Mouse (Mus musculus): ENCODE measurements at regions not wholly inside any gene's neighbourhood (a gene's known extent, or its start where the extent isn't known, plus 50 kb on each side); places are given as distances from the start of the nearest gene placed in this dataset.
A peak's percentile ranks its signal among the peaks of the same experiment; 100 is the strongest.

DNA sequence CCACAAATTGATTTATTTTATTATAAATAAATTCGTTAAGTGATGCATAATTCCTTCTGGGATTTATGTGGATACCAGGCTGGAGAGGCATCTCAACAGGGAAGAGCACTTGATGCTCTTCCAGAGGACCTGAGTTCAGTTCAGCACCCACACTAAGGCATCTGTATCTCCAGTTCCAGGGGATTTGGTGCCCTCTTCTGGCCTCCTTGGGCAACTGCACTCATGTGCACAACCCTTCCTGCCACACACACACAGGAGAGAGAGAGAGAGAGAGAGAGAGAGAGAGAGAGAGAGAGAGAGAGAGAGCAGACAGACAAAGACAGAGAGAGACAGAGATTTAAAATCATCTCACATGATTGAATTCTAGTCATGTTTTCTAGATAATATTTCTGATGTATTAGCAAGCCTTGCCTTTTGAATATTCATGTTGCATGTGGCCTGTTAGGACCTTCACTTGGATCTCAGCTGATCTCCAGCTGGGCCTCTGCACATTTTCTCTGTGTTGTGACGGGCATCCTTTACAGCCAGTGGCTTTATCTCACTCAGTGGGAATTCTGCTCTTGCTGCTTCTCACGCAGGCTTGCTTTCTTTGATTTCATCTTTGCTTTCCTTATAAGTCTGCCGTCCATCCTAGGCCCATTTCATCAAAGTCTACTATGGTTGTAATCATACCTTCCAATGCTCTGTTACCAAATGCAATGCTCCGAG is 212.3 kb downstream of the Zfp326 start:
- Histone ChIP-seq H3K4me3 (replicated peaks) (no peak overlapping the region), H3K4me1 (no peaks in the 10 kb centered on the region), H3K9ac (no peak overlapping the region), H3K27ac (no peak overlapping the region), H3K4me2 (no peak overlapping the region), H3K9me3 (no peaks in the 10 kb centered on the region), H3K27me3 (no peaks in the 10 kb centered on the region), H3K36me3 (replicated peaks) (no peaks in the 10 kb centered on the region)
- no peak for ATAC-seq (ENCODE audit: low FRiP score)
- WGBS, result 78% methylated on average over 5 of the region's 5 CpGs

DNA sequence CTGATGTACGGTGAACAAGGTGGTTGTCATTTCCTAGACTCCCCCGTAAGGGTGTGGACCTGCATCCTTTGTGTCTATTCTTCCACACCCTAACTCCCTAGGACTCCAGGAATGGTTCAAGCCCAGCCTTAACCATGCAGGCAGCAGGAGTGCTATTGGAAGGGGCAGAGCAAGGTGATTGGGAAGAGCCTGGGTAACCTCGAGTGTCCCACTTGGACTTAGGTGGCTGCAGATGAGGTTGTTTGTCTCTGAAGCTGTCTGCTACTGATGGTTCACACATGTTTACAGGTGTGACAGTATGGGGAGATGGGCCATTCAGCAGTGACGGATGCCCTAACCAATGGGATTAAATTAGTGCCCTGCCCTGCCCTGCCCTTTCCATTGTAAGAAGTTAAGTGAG is 207.4 kb downstream of the Zfp326 start:
- Histone ChIP-seq H3K4me3 (replicated peaks) (no peak overlapping the region), H3K9ac (no peak overlapping the region), H3K4me1 (no peaks in the 10 kb centered on the region), H3K27ac (no peak overlapping the region), H3K27me3 (no peaks in the 10 kb centered on the region), H3K36me3 (replicated peaks) (no peaks in the 10 kb centered on the region), H3K9me3 (no peaks in the 10 kb centered on the region), H3K4me2 (no peak overlapping the region)
- no peak for ATAC-seq (ENCODE audit: low FRiP score)
- WGBS, result 82% methylated on average over 4 of the region's 4 CpGs

DNA sequence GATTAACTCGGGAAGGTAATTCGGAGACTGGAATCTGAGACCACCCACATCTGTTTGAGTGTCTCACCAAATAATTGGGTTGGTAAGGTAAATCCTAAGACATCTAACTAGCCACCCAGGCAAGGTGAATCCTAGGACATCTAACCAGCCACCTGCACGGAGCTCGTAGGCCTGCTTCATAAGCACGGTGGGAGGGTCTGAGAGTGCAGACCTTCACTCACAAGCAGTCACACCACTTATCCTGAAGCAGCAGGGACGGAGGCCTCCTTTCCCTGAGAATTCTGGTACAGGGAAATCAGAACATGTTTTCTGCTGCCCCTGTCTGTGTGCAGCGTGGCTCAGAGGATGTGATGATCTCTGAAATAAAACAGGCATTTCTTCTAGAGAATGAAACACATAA is 206.5 kb downstream of the Zfp326 start:
- WGBS, result 66% methylated on average over 7 of the region's 7 CpGs
- no peaks in the 10 kb centered on the region for H3K36me3 ChIP-seq (replicated peaks)
- H3K9ac ChIP-seq, result no peak overlapping the region
- no peaks in the 10 kb centered on the region for H3K9me3 ChIP-seq
- no peak overlapping the region for H3K4me3 ChIP-seq (replicated peaks)
- H3K27ac ChIP-seq, result no peak overlapping the region
- no peak overlapping the region for H3K4me2 ChIP-seq
- H3K4me1 ChIP-seq, result no peaks in the 10 kb centered on the region
- no peak for ATAC-seq (ENCODE audit: low FRiP score)
- H3K27me3 ChIP-seq, result no peaks in the 10 kb centered on the region

DNA sequence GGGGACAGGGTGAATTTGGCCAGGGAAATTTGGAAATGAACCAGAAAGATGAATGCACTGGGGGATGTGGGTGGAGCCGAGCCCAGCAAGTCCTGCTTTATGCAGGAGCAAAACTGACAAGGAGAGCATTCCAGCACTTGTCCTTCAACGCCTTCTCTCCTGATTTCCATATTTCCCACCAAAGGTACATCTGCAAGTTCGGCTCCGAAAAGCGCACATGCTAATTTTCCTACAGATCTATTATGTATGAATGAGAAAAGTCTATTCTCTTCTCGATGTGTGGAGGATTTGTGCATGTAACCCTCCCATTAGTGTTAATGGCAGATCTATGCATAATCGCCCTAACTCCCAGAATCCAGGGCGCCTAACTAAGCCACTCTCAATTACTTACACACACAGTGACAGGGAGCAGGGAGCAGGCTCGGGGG is 190.8 kb downstream of the Zfp326 start:
- Histone ChIP-seq H3K4me3 (replicated peaks) (no peak overlapping the region), H3K36me3 (replicated peaks) (no peaks in the 10 kb centered on the region), H3K4me2 (no peak overlapping the region), H3K27me3 (no peaks in the 10 kb centered on the region), H3K27ac (no peak overlapping the region), H3K4me1 (peaks cover 6% of the 10 kb centered on the region; the same call in 1 of the 2 replicates), H3K9me3 (peaks cover 6% of the 10 kb centered on the region; the same call in 1 of the 2 replicates), H3K9ac (no peak overlapping the region)
- WGBS, result 51% methylated on average over 9 of the region's 9 CpGs
- ATAC-seq (ENCODE audit: low FRiP score), result no peak

DNA sequence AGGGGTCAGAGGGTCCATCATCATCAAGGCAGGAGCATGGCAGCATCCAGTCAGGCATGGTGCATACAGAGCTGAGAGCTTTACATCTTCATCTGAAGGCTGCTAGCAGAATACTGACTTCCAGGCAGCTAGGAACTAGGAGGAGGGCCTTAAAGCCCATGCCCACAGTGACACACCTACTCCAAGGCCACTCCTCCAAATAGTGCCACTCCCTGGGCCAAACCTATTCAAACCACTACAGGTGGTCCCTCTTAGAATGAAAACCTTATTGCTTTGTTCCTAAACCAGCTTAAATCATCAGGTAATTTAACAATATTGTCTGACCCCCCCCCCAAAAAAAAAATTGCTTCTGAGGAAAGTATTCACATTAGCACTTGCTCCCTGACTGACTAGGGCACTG is 190.3 kb downstream of the Zfp326 start:
- H3K27ac ChIP-seq, result no peak overlapping the region
- no peak overlapping the region for H3K9ac ChIP-seq
- no peaks in the 10 kb centered on the region for H3K36me3 ChIP-seq (replicated peaks)
- no peak for ATAC-seq (ENCODE audit: low FRiP score)
- H3K9me3 ChIP-seq, result peaks cover 6% of the 10 kb centered on the region; the same call in 1 of the 2 replicates
- H3K4me2 ChIP-seq, result no peak overlapping the region
- H3K4me1 ChIP-seq, result peaks cover 6% of the 10 kb centered on the region; the same call in 1 of the 2 replicates
- H3K4me3 ChIP-seq (replicated peaks), result no peak overlapping the region
- no peaks in the 10 kb centered on the region for H3K27me3 ChIP-seq

DNA sequence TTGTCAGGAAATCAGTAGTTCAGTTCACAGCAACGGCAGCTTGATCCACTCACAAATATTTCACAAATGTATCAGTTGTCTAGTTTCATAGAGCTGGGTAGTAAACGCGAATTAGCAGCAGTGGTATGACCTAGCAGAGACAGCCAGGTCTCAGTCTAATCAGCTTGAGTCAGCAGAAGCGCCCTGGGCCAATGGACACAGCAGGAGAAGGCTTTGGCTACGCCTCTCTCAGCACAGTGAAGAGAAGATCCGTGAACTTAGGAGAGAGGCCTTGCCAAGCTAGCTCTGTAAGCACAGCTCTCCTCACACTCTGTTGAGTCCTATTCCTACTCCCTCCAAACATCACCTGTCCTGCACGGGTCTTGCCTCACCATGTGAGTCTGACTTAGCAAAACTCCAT is 188.0 kb downstream of the Zfp326 start:
- H3K9ac ChIP-seq, result no peak overlapping the region
- peaks cover 6% of the 10 kb centered on the region; the same call in 1 of the 2 replicates for H3K9me3 ChIP-seq
- no peak for ATAC-seq (ENCODE audit: low FRiP score)
- no peaks in the 10 kb centered on the region for H3K27me3 ChIP-seq
- H3K4me3 ChIP-seq (replicated peaks), result no peak overlapping the region
- 89% methylated on average over 7 of the region's 7 CpGs for WGBS
- H3K27ac ChIP-seq, result no peak overlapping the region
- H3K36me3 ChIP-seq (replicated peaks), result no peaks in the 10 kb centered on the region
- peaks cover 6% of the 10 kb centered on the region; the same call in 1 of the 2 replicates for H3K4me1 ChIP-seq
- no peak overlapping the region for H3K4me2 ChIP-seq

DNA sequence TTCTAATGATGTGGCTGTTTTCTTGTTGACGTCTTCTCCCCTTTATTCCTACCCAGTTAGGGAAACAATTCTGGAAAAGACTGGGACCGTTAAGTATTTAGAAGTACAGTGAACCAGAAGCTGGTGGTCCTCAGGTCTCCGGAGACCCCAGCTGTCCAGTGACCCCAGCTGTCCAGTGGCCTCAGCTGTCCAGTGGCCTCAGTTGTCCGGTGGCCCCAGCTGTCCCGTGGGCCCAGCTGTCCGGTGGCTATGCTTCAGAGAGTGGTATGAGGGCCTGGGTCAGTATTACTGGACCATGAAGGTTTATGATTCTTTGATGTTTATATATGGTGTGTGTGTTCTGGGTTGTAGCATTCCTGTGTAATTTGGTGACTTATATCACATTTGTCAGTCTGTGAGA is 186.6 kb downstream of the Zfp326 start:
- Histone ChIP-seq H3K4me2 (no peak overlapping the region), H3K9ac (no peak overlapping the region), H3K27me3 (no peaks in the 10 kb centered on the region), H3K4me1 (peaks cover 6% of the 10 kb centered on the region; the same call in 1 of the 2 replicates), H3K9me3 (peaks cover 6% of the 10 kb centered on the region; the same call in 1 of the 2 replicates), H3K4me3 (replicated peaks) (no peak overlapping the region), H3K36me3 (replicated peaks) (no peaks in the 10 kb centered on the region), H3K27ac (no peak overlapping the region)
- no peak for ATAC-seq (ENCODE audit: low FRiP score)
- WGBS, result 95% methylated on average over 6 of the region's 6 CpGs

DNA sequence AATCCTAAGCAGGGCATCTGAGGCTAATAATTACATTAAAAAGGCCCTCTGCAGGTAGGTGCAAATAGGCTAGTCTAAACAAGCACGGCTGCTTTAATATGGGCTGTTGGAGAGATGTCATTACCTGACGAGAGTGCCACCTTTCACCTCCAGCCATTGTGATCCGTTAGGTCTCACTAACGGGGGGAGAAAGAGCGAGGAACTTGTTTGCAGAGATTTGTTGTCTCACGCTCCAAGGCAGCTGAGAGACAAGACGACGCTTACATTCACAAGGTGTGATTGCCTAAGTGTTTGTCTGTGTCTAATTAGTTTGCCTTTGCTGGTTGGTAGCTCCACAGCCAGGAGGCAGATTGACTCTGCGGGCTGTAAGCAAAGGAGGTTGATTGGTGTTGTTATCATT is 180.3 kb downstream of the Zfp326 start:
- ATAC-seq (ENCODE audit: low FRiP score), result peak; percentile 39; the same call in 1 of the 2 replicates
- no peak overlapping the region for H3K4me2 ChIP-seq

DNA sequence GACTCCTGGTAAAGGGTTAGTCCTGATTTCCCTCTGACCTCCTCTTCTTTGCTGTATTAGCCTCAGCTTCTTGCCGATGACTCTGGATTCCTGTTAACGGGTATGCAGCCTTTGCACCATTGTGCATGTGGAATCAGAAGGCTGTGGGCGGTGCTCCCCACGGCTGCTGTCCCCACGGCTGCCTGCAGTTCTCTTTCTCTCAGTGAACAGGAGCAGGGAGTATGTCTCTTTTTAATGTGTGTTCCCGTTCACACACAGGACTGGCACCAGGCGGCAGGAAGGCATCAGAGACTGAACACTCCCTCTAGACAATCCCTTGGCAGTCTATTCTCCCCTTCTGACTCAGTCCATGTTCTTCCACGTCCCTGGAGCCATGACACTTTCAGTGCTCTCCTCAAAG is 178.9 kb downstream of the Zfp326 start:
- Histone ChIP-seq H3K4me2 (no peak overlapping the region), H3K27ac (no peak overlapping the region), H3K9me3 (no peaks in the 10 kb centered on the region), H3K27me3 (0 out of 2 replicates have a peak, but pooled peaks cover 4% of the 10 kb centered on the region), H3K4me1 (no peaks in the 10 kb centered on the region), H3K36me3 (replicated peaks) (no peaks in the 10 kb centered on the region), H3K4me3 (replicated peaks) (no peak overlapping the region), H3K9ac (no peak overlapping the region)
- 57% methylated on average over 8 of the region's 8 CpGs for WGBS
- no peak for ATAC-seq (ENCODE audit: low FRiP score)

More for the DNA sequence above, 180.3 kb downstream of the Zfp326 start:
- WGBS, result 32% methylated on average over 9 of the region's 9 CpGs
- Histone ChIP-seq H3K4me1 (no peaks in the 10 kb centered on the region), H3K36me3 (replicated peaks) (no peaks in the 10 kb centered on the region), H3K9ac (no peak overlapping the region), H3K9me3 (no peaks in the 10 kb centered on the region), H3K4me3 (replicated peaks) (no peak overlapping the region), H3K27ac (no peak overlapping the region), H3K27me3 (0 out of 2 replicates have a peak, but pooled peaks cover 4% of the 10 kb centered on the region)

DNA sequence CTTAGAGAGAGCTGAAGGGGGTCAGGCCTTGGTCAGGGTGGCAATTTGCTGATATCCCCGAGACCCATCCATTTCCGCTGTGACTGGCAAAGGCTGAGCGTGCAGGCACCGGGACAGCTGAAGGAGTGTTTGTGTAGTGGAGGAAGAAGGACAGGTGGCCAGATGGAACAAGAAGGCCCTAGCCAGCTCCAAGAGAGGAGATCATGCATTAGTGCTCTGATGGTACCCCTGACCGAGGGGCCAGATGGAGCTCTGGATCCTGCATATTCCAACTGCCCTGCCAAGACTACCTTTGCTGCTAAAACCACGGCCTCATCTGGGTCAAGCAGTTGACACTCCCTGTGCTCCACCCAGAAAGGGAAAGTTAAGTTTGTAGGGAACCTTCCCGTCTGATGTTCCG is 174.7 kb downstream of the Zfp326 start:
- H3K4me1 ChIP-seq, result no peaks in the 10 kb centered on the region
- H3K27ac ChIP-seq, result no peak overlapping the region
- ATAC-seq (ENCODE audit: low FRiP score), result no peak
- H3K4me3 ChIP-seq (replicated peaks), result no peak overlapping the region
- no peak overlapping the region for H3K4me2 ChIP-seq
- H3K27me3 ChIP-seq, result 0 out of 2 replicates have a peak, but pooled peaks cover 4% of the 10 kb centered on the region
- no peak overlapping the region for H3K9ac ChIP-seq
- H3K36me3 ChIP-seq (replicated peaks), result no peaks in the 10 kb centered on the region
- WGBS, result 95% methylated on average over 8 of the region's 8 CpGs
- H3K9me3 ChIP-seq, result no peaks in the 10 kb centered on the region

DNA sequence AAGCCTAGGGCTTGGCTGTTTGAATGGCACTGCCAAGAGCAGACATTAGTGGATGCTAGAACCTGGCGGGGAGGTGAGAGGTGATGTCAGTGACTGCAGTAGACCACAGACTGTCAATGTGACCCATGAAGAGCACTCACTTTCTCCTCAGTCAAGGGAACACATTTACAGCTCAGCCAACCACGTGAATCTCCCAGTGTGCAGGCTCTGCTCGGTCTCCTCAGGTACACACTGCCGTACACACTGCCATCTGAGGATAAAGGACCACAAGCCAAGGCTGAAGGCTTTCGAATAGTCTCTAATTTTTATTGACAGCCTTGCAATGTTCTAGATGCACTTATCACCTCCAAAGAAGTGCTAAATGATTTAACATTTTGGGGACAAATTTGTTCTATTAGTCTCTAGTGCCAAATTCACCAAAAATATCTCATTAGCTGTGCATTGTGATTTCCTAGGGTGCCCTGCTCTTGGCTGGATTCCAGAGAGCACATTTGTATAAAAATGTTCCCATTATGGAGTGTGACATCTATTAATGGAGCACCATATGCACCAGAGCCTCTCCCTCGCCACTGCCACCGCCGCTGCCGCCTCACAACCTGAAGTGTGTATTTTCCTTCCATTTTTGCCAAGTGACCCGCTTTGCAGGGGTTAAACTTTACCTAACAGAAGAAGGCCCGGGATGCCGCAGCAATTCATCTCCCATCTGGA is 168.7 kb downstream of the Zfp326 start:
- Histone ChIP-seq H3K9ac (no peak overlapping the region), H3K4me2 (no peak overlapping the region), H3K9me3 (no peaks in the 10 kb centered on the region), H3K27me3 (no peaks in the 10 kb centered on the region), H3K27ac (no peak overlapping the region), H3K36me3 (replicated peaks) (no peaks in the 10 kb centered on the region), H3K4me3 (replicated peaks) (no peak overlapping the region), H3K4me1 (peaks cover 5% of the 10 kb centered on the region; the same call in 1 of the 2 replicates)
- WGBS, result 64% methylated on average over 12 of the region's 12 CpGs
- no peak; the same call in 1 of the 2 replicates for ATAC-seq (ENCODE audit: low FRiP score)

DNA sequence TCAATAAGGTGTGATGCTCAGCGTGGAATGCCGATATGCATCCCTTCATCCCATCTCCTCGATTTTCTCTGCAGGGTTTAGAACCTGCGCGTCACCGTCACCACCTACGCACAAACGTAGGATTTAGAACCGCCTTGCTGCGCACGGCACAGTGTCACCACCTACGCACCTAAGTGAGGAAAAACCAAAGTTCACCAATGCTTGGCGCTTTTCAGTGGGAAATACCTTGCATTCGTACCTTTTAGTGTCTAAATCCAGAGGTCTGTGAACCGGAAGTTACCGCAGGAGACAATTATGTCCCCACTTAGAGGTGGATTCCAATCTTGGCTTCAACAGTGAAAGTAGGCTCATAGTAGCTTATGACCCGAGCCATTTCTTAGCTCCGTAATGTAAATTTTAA is 162.0 kb downstream of the Zfp326 start:
- Histone ChIP-seq H3K36me3 (replicated peaks) (no peaks in the 10 kb centered on the region), H3K9ac (no peak overlapping the region), H3K27me3 (no peaks in the 10 kb centered on the region), H3K4me3 (replicated peaks) (no peak overlapping the region), H3K4me2 (no peak overlapping the region), H3K27ac (no peak overlapping the region), H3K4me1 (no peaks in the 10 kb centered on the region; the same call in 1 of the 2 replicates), H3K9me3 (no peaks in the 10 kb centered on the region)
- WGBS, result 94% methylated on average over 18 of the region's 18 CpGs
- no peak for ATAC-seq (ENCODE audit: low FRiP score)

Data from forebrain, embryonic 12.5 days (tissue).